Mouse (Mus musculus) left cerebral cortex, adult 8-10 months (tissue): Measurements from ENCODE around the gene Il10. TPM values are rescaled to one million over a fixed set of nuclear protein-coding genes. Genes with fewer than 3 reads are reported as not detected.

Experiments used
- total RNA-seq, 4 experiments: library from RNA; stranded (reverse); gene quantifications; 2 replicates each; pipeline ENCODE4 v1.2.4; 2022

Gene Il10
- total RNA-seq, 4 experiments from 2014 or later, result not detected

Other genes with a start within 250 kb of the Il10 start
- gene Fcamr, start 218.9 kb upstream of the Il10 start, total RNA-seq, result not detected
- under 1 TPM in 1 of 4 experiments, not detected in 3; 0.09 TPM for gene Pigr, start 193.2 kb upstream of the Il10 start, total RNA-seq
- under 1 TPM in 1 of 4 experiments, not detected in 3; 0.88 TPM for gene Fcmr, start 154.2 kb upstream of the Il10 start, total RNA-seq
- gene Il24, start 132.4 kb upstream of the Il10 start, total RNA-seq, result not detected
- not detected for gene Il20, start 108.4 kb upstream of the Il10 start, total RNA-seq
- gene Il19, start 79.7 kb upstream of the Il10 start, total RNA-seq, result not detected
- 10 to 100 TPM; 28.3 to 33.7 (median 31.7) TPM for gene Mapkapk2, start 78.0 kb downstream of the Il10 start, total RNA-seq
- gene Dyrk3, start 118.5 kb downstream of the Il10 start, total RNA-seq, result 10 to 100 TPM in 2 of 4 experiments, 1 to 10 TPM in 2; 7.8 to 11.0 (median 9.7) TPM
- 10 to 100 TPM; 33.1 to 38.1 (median 34.4) TPM for gene Eif2d, start 133.3 kb downstream of the Il10 start, total RNA-seq
- gene Rassf5, start 225.4 kb downstream of the Il10 start, total RNA-seq, result 10 to 100 TPM; 24.2 to 26.0 (median 25.0) TPM